Mouse (Mus musculus) adipocyte (in vitro differentiated cells): Measurements from ENCODE around the gene Ltc4s.

Experiments
- DNase-seq: peaks from one replicate; pipeline ENCODE4 v3.0.0-alpha.2; 2016; ENCODE audit warnings: low spot score

Ltc4s gene

DNA sequence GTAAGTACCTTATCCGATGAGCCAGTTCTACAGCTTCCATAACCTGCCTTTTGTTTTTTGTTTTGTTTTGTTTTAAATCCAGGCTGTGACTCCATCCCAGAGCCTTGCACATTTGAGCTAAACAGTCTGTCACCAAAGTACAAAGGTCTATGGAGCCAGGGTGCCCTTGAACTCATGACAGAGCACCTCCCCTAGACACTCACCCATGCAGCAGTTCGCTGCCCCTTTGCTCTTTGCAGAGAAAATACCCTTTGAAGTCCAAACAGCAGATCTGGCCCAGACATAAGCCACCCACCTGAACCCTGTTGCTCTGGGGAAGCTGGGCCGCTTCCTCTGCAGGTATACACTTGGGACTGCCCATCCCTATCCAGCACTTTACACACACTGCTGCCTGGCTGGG, 36.8 kb downstream of the Ltc4s start:
- DNase-seq, result no peak

DNA sequence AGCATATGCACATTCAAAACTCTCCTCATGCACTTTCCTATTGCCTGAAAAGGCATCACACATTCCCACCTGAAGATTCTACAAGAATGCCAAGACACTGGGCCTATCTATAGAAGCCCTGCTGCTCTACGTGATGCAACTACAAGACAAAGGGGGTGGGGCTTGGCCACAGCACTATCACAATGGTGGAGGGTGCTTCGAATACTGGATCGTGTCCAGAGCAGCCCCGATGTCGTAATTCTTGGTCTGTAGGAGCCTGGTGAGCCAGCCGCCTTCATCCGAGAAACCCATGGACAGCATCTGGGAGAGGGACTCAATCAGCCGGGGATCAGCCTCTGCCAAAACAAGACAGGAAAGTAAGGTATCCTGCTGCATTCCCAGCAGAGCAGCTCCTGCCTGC, 37.8 kb downstream of the Ltc4s start:
- DNase-seq, result peak; percentile 49

DNA sequence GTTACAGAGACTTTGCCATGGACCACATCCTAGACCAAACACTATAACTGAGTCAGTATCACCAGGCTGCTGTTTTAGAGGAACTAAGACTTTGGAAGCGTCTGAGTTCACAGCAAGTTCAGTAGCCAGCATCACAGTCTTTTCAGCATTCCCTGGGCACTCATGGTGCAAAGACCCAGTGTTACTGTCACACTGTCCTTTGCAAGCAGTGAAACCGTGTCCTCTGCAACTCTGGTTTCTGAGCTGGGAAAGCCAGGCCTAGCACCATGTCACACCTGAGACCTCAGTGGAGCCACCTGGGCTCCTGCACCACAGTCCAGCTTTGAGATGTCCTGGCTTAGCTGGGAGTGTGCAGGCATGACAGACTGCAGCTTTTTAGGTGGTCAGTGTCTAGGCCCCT, 39.5 kb downstream of the Ltc4s start:
- no peak for DNase-seq

DNA sequence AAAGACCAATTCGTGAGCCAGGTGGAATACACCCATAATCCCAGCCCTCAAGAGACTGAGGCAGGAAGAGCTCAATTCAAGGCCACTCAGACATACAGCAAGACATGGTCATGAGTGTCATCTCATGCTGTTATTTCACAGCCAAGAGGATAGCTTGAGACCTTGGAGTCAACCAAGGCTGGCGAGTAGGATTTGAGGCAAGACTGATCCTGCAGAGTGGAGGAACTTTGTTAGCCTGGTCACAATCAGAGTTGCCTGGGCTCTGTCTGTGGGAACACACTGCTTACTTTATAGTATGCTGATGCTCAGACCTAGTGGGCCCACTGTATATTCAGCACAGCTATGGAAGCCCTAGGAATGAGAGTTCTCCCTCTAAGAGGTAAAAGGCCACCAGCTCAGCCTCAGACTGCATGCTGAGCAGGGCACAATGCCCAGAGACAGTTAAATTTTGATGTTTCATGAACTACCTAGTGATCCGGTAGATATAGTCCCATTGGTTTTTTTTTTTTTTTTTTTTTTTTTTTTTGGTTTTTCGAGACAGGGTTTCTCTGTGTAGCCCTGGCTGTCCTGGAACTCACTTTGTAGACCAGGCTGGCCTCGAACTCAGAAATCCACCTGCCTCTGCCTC, 40.1 kb downstream of the Ltc4s start:
- DNase-seq, result no peak

DNA sequence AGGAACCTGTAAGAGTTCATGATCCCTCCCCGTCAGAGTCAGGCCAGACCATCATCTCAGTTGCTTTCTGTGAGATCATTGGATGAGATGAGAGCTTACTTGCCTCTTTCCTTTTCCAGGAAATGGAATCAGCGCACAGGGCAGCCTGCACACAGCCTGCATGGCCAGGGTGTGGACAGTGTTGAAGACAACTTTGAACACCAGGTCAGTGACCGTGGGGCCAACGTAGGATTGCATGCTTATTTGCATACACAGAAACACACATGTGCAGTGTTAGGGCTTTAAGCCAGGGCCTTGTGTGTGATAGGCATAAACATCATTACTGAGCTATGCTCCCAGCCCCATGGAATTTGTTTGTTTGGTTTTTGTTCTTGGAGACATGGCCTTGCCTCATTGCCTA, 40.9 kb downstream of the Ltc4s start:
- DNase-seq, result no peak

DNA sequence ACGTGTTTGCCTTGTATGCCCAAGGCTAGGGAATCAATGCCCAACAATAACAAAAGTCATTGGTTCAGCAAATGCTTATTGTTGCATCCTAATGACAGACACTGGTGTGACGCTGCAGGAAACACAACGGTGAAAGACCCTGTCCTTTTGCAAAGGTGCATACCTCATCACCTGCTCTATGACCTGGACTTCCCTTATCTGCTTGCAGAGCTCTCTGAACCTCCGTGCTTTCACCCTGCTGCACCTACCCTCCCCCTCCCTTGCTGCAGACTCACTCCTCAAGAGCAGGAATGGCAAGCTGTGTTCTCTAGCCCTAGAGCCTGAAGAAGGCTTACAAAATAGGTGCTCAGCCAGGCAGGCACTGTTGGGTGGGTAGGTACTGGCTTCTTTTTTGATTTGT, 43.6 kb downstream of the Ltc4s start:
- no peak for DNase-seq

DNA sequence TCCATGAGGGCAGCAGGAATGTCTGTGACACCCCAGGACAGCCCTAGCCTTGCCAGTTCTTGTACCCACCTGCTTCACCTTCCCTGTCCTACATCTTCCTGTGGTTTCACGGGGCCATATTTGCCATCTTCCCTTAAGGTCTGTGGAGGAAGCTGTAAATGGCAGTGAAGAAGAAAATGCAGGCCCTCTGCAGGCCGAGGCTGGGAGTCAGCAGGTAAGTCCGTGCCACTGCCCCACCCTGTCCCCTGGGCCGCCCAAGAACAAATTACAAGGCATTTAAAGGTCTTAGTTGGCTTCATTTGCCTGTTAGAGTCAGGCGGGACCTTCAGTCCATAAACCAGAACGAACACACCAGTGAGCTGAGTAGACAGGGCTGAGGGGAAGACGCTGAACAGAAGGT, 44.3 kb downstream of the Ltc4s start:
- DNase-seq, result no peak

DNA sequence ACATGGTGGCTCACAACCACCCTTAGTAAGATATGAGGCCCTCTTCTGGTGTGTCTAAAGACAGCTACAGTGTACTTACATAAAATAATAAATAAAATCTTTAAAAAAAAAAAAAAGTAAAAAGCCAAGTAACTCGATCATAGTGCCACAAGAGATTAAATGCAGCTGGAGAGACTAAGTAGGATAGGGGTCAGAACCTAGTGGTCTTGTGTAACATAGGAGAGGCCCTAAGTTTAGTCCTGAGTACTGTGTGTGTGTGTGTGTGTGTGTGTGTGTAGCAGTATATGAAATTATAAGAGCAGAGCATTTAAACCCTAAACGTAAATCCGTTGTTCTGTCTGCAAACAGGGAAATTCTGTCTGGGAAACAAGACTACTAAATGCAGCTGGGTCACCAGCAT, 46.1 kb downstream of the Ltc4s start:
- DNase-seq, result peak; percentile 62

DNA sequence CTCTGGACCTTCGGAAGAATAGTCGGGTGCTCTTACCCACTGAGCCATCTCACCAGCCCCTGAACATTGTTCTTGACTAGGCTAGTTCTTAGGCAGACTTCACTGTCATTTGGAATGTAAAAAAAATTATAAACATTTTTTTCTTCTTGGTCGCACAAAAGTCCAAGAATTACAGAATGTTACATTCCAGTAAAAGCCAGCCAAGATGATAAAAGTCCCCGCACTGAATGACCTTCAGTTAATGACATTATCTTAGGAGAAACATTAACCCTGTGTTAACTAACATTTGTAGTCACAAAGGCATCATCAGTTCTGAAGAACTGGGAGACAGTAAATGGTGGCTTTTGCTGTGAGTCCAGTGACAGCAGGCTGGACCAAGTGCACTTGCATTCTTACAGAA, 48.1 kb downstream of the Ltc4s start:
- DNase-seq, result no peak

DNA sequence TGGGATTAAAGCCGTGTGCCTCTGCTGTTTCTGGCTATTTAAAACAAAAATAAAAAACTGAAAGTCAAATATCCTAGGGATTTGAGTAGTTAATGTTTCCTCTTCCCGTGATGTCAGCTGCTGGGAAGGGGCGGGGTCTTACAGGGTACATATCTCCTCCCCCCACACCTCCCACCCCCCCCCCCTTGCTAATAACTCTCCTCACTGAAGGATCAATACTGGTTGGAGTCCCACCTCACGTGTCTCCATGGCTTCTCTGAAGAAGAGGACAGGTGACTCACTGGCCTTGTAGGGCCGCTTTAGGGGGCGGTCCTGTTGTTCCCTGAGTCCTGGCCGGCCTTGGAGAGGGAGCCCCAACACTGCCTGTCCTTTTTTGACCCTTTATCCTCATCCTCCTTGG, 49.7 kb downstream of the Ltc4s start:
- no peak for DNase-seq
